Mouse (Mus musculus) C2C12 (cell line): ENCODE measurements around the gene Kank4. TPM values are rescaled to one million over a fixed set of nuclear protein-coding genes. Genes with fewer than 3 reads are reported as not detected.
A peak's percentile ranks its signal among the peaks of the same experiment; 100 is the strongest.

Experiments used
- H3K27me3 ChIP-seq: one replicate; pipeline ENCODE4 v1.6.1; 2011; ENCODE audit not compliant: control insufficient read depth, insufficient read depth, insufficient read length
- H3K36me3 ChIP-seq: one replicate; pipeline ENCODE4 v1.6.1; 2011; ENCODE audit not compliant: control insufficient read depth, insufficient read depth
- H3K4me3 ChIP-seq: one replicate; pipeline ENCODE4 v1.5.1; 2011; ENCODE audit warnings: mild to moderate bottlenecking, control low read depth; ENCODE audit not compliant: poor library complexity, insufficient read depth, severe bottlenecking
- H3K79me2 ChIP-seq: one replicate; pipeline ENCODE4 v1.6.1; 2011; ENCODE audit not compliant: control insufficient read depth, insufficient read depth
- H3K79me3 ChIP-seq: one replicate; pipeline ENCODE4 v1.6.1; 2011; ENCODE audit warnings: low read depth, control low read depth
- H3ac ChIP-seq: one replicate; pipeline ENCODE3; 2011; ENCODE audit warnings: low read depth; ENCODE audit not compliant: control insufficient read depth, insufficient read length
- CEBPB ChIP-seq: IDR thresholded peaks from one replicate; pipeline ENCODE4 v1.6.1; 2011; ENCODE audit warnings: low read depth, mild to moderate bottlenecking, control low read depth, moderate library complexity
- CTCF ChIP-seq: IDR thresholded peaks from one replicate; pipeline ENCODE4 v1.5.1; 2011; ENCODE audit not compliant: control insufficient read depth, insufficient read depth, insufficient read length
- FOSL1 ChIP-seq: IDR thresholded peaks from one replicate; pipeline ENCODE4 v1.8.0; 2011; ENCODE audit warnings: mild to moderate bottlenecking, low read length; ENCODE audit not compliant: poor library complexity, insufficient read depth, severe bottlenecking
- MAX ChIP-seq: IDR thresholded peaks from one replicate; pipeline ENCODE4 v1.6.1; 2011; ENCODE audit warnings: mild to moderate bottlenecking, control low read depth
- MYOD1 ChIP-seq: IDR thresholded peaks from one replicate; pipeline ENCODE4 v1.6.1; 2011; ENCODE audit warnings: low read depth; ENCODE audit not compliant: control insufficient read depth, insufficient read length
- MYOG ChIP-seq: IDR thresholded peaks from one replicate; pipeline ENCODE4 v1.6.1; 2011; ENCODE audit not compliant: control insufficient read depth, insufficient read length; ENCODE audit errors: extremely low read depth
- USF1 ChIP-seq: IDR thresholded peaks from one replicate; pipeline ENCODE4 v1.6.1; 2011; ENCODE audit warnings: low read depth, mild to moderate bottlenecking, control low read depth, moderate library complexity
- long read RNA-seq, 2 experiments: library from polyadenylated mRNA; unstranded; transcript quantifications; one replicate each; pipeline ENCODE4 v2.0.0; 2019 to 2020
- polyA plus RNA-seq: library from polyadenylated mRNA; unstranded; fragments of >200 nt; fragmentation: generic; extraction: Trizol; gene quantifications from one replicate; pipeline ENCODE4 v1.2.1, GENCODE M21; 2012; ENCODE audit warnings: missing spikeins

The Kank4 gene
- not detected for polyA plus RNA-seq
- long read RNA-seq, experiment 1, result 0 reads
- long read RNA-seq, experiment 2, result 0 reads

- H3K4me3 ChIP-seq, result no peak within 1 kb of the TSS
- H3K27me3 ChIP-seq, result peaks cover 20% of the 10 kb centered on the region
- TF ChIP-seq MAX, result no peak
- TF ChIP-seq FOSL1, result no peak
- no peak for TF ChIP-seq MYOD1
- TF ChIP-seq MYOG, result no peak
- TF ChIP-seq USF1, result no peak
- TF ChIP-seq CEBPB, result no peak
- TF ChIP-seq CTCF, result no peak
- H3K79me2 ChIP-seq, result no peaks in the 10 kb centered on the region
- H3K36me3 ChIP-seq, result no peaks in the 10 kb centered on the region
- H3ac ChIP-seq, result peak within 1 kb of the TSS; percentile 12
- no peaks in the 10 kb centered on the region for H3K79me3 ChIP-seq
Measured at GRCm38 (mm10) chr4:98817184-98817911, at the start of gene Kank4. Kank4 (minus strand) TSS chr4:98817537.

DNA sequence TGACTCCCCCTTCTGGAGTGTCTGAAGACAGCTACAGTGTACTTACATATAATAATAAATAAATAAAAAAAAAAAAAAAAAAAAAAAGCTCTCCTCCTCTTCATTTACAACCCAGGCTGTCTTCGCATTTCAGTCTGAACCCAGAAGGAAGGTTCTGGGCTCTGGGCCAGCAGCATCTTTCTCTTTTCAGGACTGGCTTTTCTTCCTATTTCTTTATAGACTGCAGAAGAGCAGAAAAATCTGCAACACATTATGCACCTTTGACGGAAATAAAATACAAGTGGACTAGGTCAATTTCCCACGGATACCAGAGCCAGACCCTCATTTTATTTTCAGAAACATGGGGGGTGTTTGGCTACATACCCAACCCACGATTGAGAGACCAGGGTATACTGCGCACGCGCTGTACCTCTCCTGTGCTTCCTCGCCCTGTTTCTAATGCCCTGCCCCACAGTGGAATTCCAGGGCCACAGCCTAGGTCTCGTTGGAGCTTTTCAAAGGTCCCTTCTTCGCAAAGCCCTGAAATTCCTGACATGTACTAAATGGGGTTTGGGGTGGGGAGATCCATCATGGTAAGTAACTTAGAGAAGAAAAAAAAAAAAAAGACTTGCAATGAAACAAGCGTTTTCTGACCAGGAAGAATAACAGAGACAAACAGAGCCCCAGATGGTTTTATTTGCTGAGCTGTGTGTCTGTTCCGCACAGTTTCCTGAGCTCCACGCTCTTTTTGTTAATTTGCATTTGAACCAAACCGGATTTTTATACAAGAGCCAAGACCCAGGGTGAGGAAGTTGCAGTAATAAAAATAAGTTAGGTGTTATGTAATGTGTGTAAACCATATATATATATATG is 48.3 kb upstream of the Kank4 start:
- Histone ChIP-seq H3ac (no peak overlapping the region), H3K36me3 (no peaks in the 10 kb centered on the region), H3K79me3 (no peaks in the 10 kb centered on the region), H3K4me3 (no peak overlapping the region), H3K27me3 (no peaks in the 10 kb centered on the region), H3K79me2 (no peaks in the 10 kb centered on the region)
- TF ChIP-seq MYOD1, result no peak
- no peak for TF ChIP-seq CEBPB
- TF ChIP-seq CTCF, result no peak
- TF ChIP-seq USF1, result no peak
- TF ChIP-seq FOSL1, result no peak
- TF ChIP-seq MAX, result no peak
- TF ChIP-seq MYOG, result no peak

DNA sequence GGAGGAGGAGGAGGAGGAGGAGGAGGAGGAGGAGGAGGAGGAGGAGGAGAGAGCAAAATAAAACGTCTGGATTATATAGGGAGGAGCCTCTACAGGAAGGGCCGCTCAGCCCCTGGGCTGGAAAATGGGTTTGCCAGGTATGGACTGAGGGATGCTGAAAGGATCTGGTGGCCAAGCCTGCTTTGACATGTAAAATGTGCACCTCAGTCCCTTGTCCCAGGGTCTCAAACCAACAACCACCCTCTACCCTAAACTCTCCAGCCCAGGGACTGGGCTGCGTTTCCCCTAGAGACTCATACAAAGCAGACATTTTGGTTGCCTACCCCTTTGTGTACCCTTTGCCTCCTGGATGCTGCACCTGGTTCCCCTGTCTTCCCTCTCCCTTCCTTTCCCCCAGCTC is 47.2 kb upstream of the Kank4 start:
- no peaks in the 10 kb centered on the region for H3K27me3 ChIP-seq
- H3K79me2 ChIP-seq, result no peaks in the 10 kb centered on the region
- H3K79me3 ChIP-seq, result no peaks in the 10 kb centered on the region
- H3K4me3 ChIP-seq, result no peak overlapping the region
- H3ac ChIP-seq, result no peak overlapping the region
- TF ChIP-seq MYOD1 (no peak), MAX (no peak), USF1 (no peak), CTCF (no peak), CEBPB (no peak), MYOG (no peak)
- no peaks in the 10 kb centered on the region for H3K36me3 ChIP-seq

- Histone ChIP-seq H3ac (no peak overlapping the region), H3K79me3 (no peaks in the 10 kb centered on the region), H3K4me3 (no peak overlapping the region), H3K27me3 (no peaks in the 10 kb centered on the region), H3K36me3 (no peaks in the 10 kb centered on the region), H3K79me2 (no peaks in the 10 kb centered on the region)
- no peak for TF ChIP-seq USF1
- no peak for TF ChIP-seq MYOD1
- TF ChIP-seq FOSL1, result no peak
- no peak for TF ChIP-seq CTCF
Measured at GRCm38 (mm10) chr4:98864094-98864493, 46.8 kb upstream of the Kank4 start.

- Histone ChIP-seq H3K4me3 (no peak overlapping the region), H3K79me2 (no peaks in the 10 kb centered on the region), H3K79me3 (no peaks in the 10 kb centered on the region), H3K36me3 (no peaks in the 10 kb centered on the region), H3ac (no peak overlapping the region), H3K27me3 (no peaks in the 10 kb centered on the region)
- no peak for TF ChIP-seq MYOD1
- TF ChIP-seq CEBPB, result no peak
- TF ChIP-seq CTCF, result no peak
- TF ChIP-seq MAX, result no peak
- no peak for TF ChIP-seq USF1
Measured at GRCm38 (mm10) chr4:98863451-98863850, 46.1 kb upstream of the Kank4 start.
